Mouse (Mus musculus) left cerebral cortex, adult 8-10 months (tissue): ENCODE results near the gene Rmnd1. TPM values are rescaled to one million over a fixed set of nuclear protein-coding genes. Genes with fewer than 3 reads are reported as not detected.

Experiments used
- DNase-seq, 2 experiments: peaks; one replicate each; pipeline ENCODE4 v3.0.0; 2022; ENCODE audit warnings: low spot score in 2 of 2
- total RNA-seq, 4 experiments: library from RNA; stranded (reverse); gene quantifications; 2 replicates each; pipeline ENCODE4 v1.2.4; 2022

Gene Rmnd1
- total RNA-seq, 4 experiments from 2014 or later, result 32.3 to 39.3 (median 38.0) TPM

GRCm38 (mm10) chr10:4354371-4355260, 77.6 kb downstream of the Rmnd1 start:
- DNase-seq, result no peak

Other genes with a start within 250 kb of the Rmnd1 start
- 10 to 100 TPM; 17.3 to 20.6 (median 19.8) TPM for gene Akap12, start 166.0 kb downstream of the Rmnd1 start, total RNA-seq
- gene Zbtb2, start 44.3 kb downstream of the Rmnd1 start, total RNA-seq, result 10 to 100 TPM; 10.3 to 12.4 (median 11.7) TPM
- 10 to 100 TPM; 21.3 to 24.1 (median 22.7) TPM for gene Armt1, start 79 bp upstream of the Rmnd1 start, total RNA-seq
- gene Ccdc170, start 50.1 kb upstream of the Rmnd1 start, total RNA-seq, result under 1 TPM; 0.22 to 0.64 (median 0.53) TPM
- gene Esr1, start 179.2 kb upstream of the Rmnd1 start, total RNA-seq, result 1 to 10 TPM; 1.6 to 3.8 (median 2.2) TPM